Mouse (Mus musculus): Measurements from ENCODE around the gene Klri2. TPM values are rescaled to one million over a fixed set of nuclear protein-coding genes. Genes with fewer than 3 reads are reported as not detected.
"Not testable (repeated sequence)": the region's sequence is repeated elsewhere in the genome, so short reads cannot be mapped to it uniquely, and the experiment has no call there.

Gene Klri2
- polyA plus RNA-seq (2012; rRNA removed) = 0.20 and 0.28 TPM in 2 replicates

- Histone ChIP-seq H3K4me3 (replicated peaks; ENCODE audit: extremely low read depth, low read depth, low read length) (no peak within 1 kb of the TSS), H3K4me1 (ENCODE audit: control insufficient read depth, insufficient read depth, low read length) (no peaks in the 10 kb centered on the region)
- DNase-seq = no peak
- 38% methylated on average over 2 of the region's 2 CpGs for WGBS
- TF ChIP-seq POLR2A (IDR thresholded peaks at IDR 0.05; ENCODE audit: borderline replicate concordance, extremely low read depth, low read depth, low read length) (no peak), CTCF (IDR thresholded peaks at IDR 0.05; ENCODE audit: insufficient read depth, low read length) (no peak)
These were observed at the start of gene Klri2 for GRCm38 (mm10) chr6:129740069-129740721. Klri2 (minus strand) TSS chr6:129740484.

- WGBS = 82% methylated on average over 3 of the region's 3 CpGs
- H3K4me1 ChIP-seq (ENCODE audit: control insufficient read depth, insufficient read depth, low read length); DNase-seq; H3K4me3 ChIP-seq (replicated peaks; ENCODE audit: extremely low read depth, low read depth, low read length): not testable (repeated sequence)
These were observed 43.9 kb upstream of the Klri2 start, which contains the start of gene Gm156 for GRCm38 (mm10) chr6:129784170-129784569. Gm156 (minus strand) TSS chr6:129784270.

GRCm38 (mm10) chr6:129747654-129748032 is 7.4 kb upstream of the Klri2 start:
- TF ChIP-seq POLR2A (IDR thresholded peaks at IDR 0.05; ENCODE audit: borderline replicate concordance, extremely low read depth, low read depth, low read length) (no peak), CTCF (IDR thresholded peaks at IDR 0.05; ENCODE audit: insufficient read depth, low read length) (no peak)
- no peak for DNase-seq
- WGBS = 60% methylated on average over 3 of the region's 3 CpGs
- Histone ChIP-seq H3K4me3 (replicated peaks; ENCODE audit: extremely low read depth, low read depth, low read length) (no peak overlapping the region), H3K4me1 (ENCODE audit: control insufficient read depth, insufficient read depth, low read length) (no peaks in the 10 kb centered on the region)

- TF ChIP-seq CTCF (IDR thresholded peaks at IDR 0.05; ENCODE audit: insufficient read depth, low read length) (no peak), POLR2A (IDR thresholded peaks at IDR 0.05; ENCODE audit: borderline replicate concordance, extremely low read depth, low read depth, low read length) (no peak)
- Histone ChIP-seq H3K4me3 (replicated peaks; ENCODE audit: extremely low read depth, low read depth, low read length) (no peak overlapping the region), H3K4me1 (ENCODE audit: control insufficient read depth, insufficient read depth, low read length) (no peaks in the 10 kb centered on the region)
- 66% methylated on average over 4 of the region's 4 CpGs for WGBS
- DNase-seq = no peak
These were observed 6.9 kb upstream of the Klri2 start for GRCm38 (mm10) chr6:129747016-129747653.

GRCm38 (mm10) chr6:129746151-129746550 is 5.9 kb upstream of the Klri2 start:
- no peaks in the 10 kb centered on the region for H3K4me1 ChIP-seq (ENCODE audit: control insufficient read depth, insufficient read depth, low read length)
- no peak for DNase-seq
- 61% methylated on average over 3 of the region's 3 CpGs for WGBS

GRCm38 (mm10) chr6:129736414-129736813 is 3.9 kb downstream of the Klri2 start:
- no peaks in the 10 kb centered on the region for H3K4me1 ChIP-seq (ENCODE audit: control insufficient read depth, insufficient read depth, low read length)
- no peak for DNase-seq
- TF ChIP-seq CTCF (IDR thresholded peaks at IDR 0.05; ENCODE audit: insufficient read depth, low read length) (no peak), POLR2A (IDR thresholded peaks at IDR 0.05; ENCODE audit: borderline replicate concordance, extremely low read depth, low read depth, low read length) (no peak)
- no peak overlapping the region for H3K4me3 ChIP-seq (replicated peaks; ENCODE audit: extremely low read depth, low read depth, low read length)

More at GRCm38 (mm10) chr6:129746151-129746550, 5.9 kb upstream of the Klri2 start:
- no peak overlapping the region for H3K4me3 ChIP-seq (replicated peaks; ENCODE audit: extremely low read depth, low read depth, low read length)
- TF ChIP-seq POLR2A (IDR thresholded peaks at IDR 0.05; ENCODE audit: borderline replicate concordance, extremely low read depth, low read depth, low read length) = no peak
- TF ChIP-seq CTCF (IDR thresholded peaks at IDR 0.05; ENCODE audit: insufficient read depth, low read length) = no peak

GRCm38 (mm10) chr6:129727237-129727636 is 13.0 kb downstream of the Klri2 start:
- 84% methylated on average over 1 of the region's 1 CpGs for WGBS
- DNase-seq = no peak
- H3K4me1 ChIP-seq (ENCODE audit: control insufficient read depth, insufficient read depth, low read length) = no peaks in the 10 kb centered on the region
- H3K4me3 ChIP-seq (replicated peaks; ENCODE audit: extremely low read depth, low read depth, low read length) = no peak overlapping the region
- TF ChIP-seq CTCF (IDR thresholded peaks at IDR 0.05; ENCODE audit: insufficient read depth, low read length) (no peak), POLR2A (IDR thresholded peaks at IDR 0.05; ENCODE audit: borderline replicate concordance, extremely low read depth, low read depth, low read length) (no peak)

GRCm38 (mm10) chr6:129721390-129721789 is 18.9 kb downstream of the Klri2 start:
- TF ChIP-seq CTCF (IDR thresholded peaks at IDR 0.05; ENCODE audit: insufficient read depth, low read length) = no peak
- no peak for TF ChIP-seq POLR2A (IDR thresholded peaks at IDR 0.05; ENCODE audit: borderline replicate concordance, extremely low read depth, low read depth, low read length)
- DNase-seq = no peak
- Histone ChIP-seq H3K4me1 (ENCODE audit: control insufficient read depth, insufficient read depth, low read length) (no peaks in the 10 kb centered on the region), H3K4me3 (replicated peaks; ENCODE audit: extremely low read depth, low read depth, low read length) (no peak overlapping the region)
- WGBS = 40% methylated on average over 1 of the region's 1 CpGs

- H3K4me1 ChIP-seq (ENCODE audit: control insufficient read depth, insufficient read depth, low read length) = no peaks in the 10 kb centered on the region
- no peak overlapping the region for H3K4me3 ChIP-seq (replicated peaks; ENCODE audit: extremely low read depth, low read depth, low read length)
- TF ChIP-seq CTCF (IDR thresholded peaks at IDR 0.05; ENCODE audit: insufficient read depth, low read length) (no peak), POLR2A (IDR thresholded peaks at IDR 0.05; ENCODE audit: borderline replicate concordance, extremely low read depth, low read depth, low read length) (no peak)
- WGBS = 14% methylated on average over 3 of the region's 3 CpGs
- DNase-seq = no peak
These were observed 19.8 kb downstream of the Klri2 start for GRCm38 (mm10) chr6:129720487-129720886.

- 89% methylated on average over 4 of the region's 4 CpGs for WGBS
- no peak for DNase-seq
- Histone ChIP-seq H3K4me3 (replicated peaks; ENCODE audit: extremely low read depth, low read depth, low read length) (no peak within 1 kb of the TSS), H3K4me1 (ENCODE audit: control insufficient read depth, insufficient read depth, low read length) (no peaks in the 10 kb centered on the region)
- TF ChIP-seq POLR2A (IDR thresholded peaks at IDR 0.05; ENCODE audit: borderline replicate concordance, extremely low read depth, low read depth, low read length) (no peak), CTCF (IDR thresholded peaks at IDR 0.05; ENCODE audit: insufficient read depth, low read length) (no peak)
These were observed 23.3 kb downstream of the Klri2 start, which contains the start of gene Klri1 for GRCm38 (mm10) chr6:129717032-129717431. Klri1 (minus strand) TSS chr6:129717132.

Measured in lung, adult 2 months (tissue).